Mouse (Mus musculus): ENCODE results near the gene Bbs9. TPM values are rescaled to one million over a fixed set of nuclear protein-coding genes. Genes with fewer than 3 reads are reported as not detected.

Gene Bbs9
- polyA plus RNA-seq, 1 experiment from 2014 or later = 15.0 TPM

DNA sequence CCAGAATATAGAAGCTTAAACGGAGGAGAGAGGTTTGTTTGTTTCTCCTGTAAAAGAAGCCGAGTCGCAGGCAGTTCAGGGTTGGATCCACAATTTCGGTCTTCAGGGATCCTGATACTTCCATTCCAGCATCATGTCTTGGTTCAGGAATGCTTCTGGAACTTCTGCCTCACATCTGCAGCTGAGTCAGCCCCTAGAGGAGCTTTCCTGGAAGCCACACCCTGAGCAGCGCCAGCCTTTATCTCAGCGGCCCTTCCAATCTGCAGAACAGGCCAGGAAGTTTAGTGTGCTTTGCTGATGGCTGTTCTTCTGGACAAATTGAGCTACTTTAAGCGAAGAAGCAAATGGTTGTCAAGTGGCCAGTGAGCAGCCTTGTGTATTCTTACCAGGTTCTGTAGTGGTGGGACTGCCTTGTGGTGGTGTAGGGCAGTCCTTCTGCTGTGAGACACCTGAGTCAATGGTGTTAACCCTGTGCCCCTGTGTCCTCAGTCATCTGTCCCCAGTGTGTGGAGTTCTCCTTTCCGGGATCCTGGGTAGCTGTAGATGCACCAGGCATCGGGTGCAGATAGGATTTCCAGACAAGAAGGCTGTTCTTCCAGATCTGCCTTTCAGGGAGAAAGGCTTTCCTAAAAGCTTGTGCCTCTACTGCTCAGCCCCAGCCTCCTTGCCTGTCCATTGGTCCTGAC, 157.4 kb downstream of the Bbs9 start:
- WGBS = 89% methylated on average over 9 of the region's 9 CpGs
- Histone ChIP-seq H3K27me3 (ENCODE audit: insufficient read depth, poor library complexity, severe bottlenecking) (no peaks in the 10 kb centered on the region), H3K36me3 (no peaks in the 10 kb centered on the region), H3K27ac (no peak overlapping the region), H3K4me3 (no peak overlapping the region), H3K4me1 (replicated peaks) (no peaks in the 10 kb centered on the region), H3K9me3 (no peaks in the 10 kb centered on the region)
- no peak for DNase-seq (ENCODE audit: low spot score)

DNA sequence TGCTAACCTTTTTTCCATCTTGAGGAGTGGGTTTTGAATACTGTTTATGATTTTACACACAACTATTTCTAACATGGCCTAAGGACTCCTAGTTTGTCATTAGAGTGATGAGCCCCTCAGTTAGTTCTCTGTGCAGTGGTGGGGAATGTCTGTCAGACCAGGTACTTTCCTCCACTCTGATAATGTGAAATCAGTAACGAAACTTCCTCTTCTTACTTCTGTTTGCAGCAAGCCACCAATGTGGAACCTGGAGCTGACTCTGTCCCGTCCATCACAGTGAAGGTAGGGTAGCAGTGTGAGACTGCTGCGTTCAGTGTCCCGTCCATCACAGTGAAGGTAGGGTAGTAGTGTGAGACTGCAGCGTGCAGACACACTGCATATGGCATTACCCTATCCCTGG, 163.0 kb downstream of the Bbs9 start:
- no peak for DNase-seq (ENCODE audit: low spot score)
- Histone ChIP-seq H3K9me3 (no peaks in the 10 kb centered on the region), H3K4me1 (replicated peaks) (no peaks in the 10 kb centered on the region), H3K27ac (no peak overlapping the region), H3K4me3 (no peak overlapping the region), H3K36me3 (no peaks in the 10 kb centered on the region), H3K27me3 (ENCODE audit: insufficient read depth, poor library complexity, severe bottlenecking) (no peaks in the 10 kb centered on the region)
- 93% methylated on average over 5 of the region's 5 CpGs for WGBS

DNA sequence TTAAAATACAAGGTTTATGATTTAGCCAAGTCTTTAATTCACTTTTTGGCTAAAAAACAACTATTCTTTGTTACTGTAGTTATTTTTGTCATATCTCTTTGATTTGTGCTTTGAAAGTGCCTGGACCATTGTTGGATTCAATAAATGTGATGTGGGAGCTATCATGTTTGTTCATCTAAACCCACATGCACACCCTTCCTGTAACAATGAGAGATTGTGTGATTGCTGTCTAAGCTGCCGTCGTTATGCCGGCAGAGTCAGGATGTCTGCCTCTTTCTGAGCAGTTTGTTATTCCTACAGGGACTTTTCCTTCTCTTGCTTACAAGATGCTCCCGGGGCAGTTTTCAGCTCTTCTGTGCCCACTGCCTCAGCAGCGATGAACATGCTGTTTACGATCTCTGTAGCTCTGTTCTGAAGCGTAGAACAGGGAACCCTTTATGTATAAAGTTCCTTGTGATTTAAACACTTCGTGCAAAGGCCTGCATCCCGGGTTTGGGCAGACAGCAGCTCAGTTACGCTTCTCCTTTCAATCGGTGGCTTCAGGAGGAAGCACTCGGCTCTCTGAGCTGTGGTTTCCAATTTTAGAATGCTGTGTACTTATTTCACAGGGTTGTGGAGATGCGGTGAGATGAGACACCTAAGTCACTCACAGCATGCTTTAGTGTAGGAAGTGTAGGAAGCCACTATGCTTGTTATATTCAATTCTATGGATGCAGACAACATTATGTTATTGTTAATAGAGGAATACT, 165.3 kb downstream of the Bbs9 start:
- Histone ChIP-seq H3K36me3 (no peaks in the 10 kb centered on the region), H3K4me1 (replicated peaks) (no peaks in the 10 kb centered on the region), H3K4me3 (no peak overlapping the region), H3K9me3 (no peaks in the 10 kb centered on the region), H3K27me3 (ENCODE audit: insufficient read depth, poor library complexity, severe bottlenecking) (no peaks in the 10 kb centered on the region), H3K27ac (no peak overlapping the region)
- no peak for DNase-seq (ENCODE audit: low spot score)
- WGBS = 71% methylated on average over 13 of the region's 13 CpGs

DNA sequence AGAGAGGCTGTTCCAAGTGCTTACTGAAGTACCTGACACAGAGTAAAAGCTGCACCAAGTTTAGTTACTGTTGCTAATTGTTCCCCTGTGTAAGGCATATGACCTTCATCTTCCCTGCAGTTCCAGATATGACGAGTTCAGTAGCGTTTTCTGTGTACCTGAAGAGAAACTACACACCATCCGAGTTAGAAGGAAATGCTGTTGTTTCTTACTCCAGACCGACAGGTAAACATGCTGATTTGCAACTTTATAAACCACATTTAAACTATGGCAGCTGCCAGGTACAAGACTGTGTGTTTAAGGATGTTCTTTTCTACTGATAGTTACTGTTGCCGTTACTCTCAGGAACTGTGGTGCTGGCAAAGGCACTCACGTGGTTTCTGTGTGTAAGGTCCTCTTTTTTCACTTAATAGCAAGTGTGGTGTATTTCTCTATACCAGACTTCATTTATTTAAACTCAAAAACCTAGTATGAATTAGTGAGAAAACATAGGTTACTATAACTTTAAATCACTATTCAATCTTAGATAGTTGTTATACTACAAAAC, 170.4 kb downstream of the Bbs9 start:
- H3K36me3 ChIP-seq = peaks cover 3% of the 10 kb centered on the region; the same call in 1 of the 2 replicates
- no peak overlapping the region for H3K27ac ChIP-seq
- H3K4me1 ChIP-seq (replicated peaks) = no peaks in the 10 kb centered on the region
- no peaks in the 10 kb centered on the region for H3K27me3 ChIP-seq (ENCODE audit: insufficient read depth, poor library complexity, severe bottlenecking)
- H3K4me3 ChIP-seq = no peak overlapping the region
- no peaks in the 10 kb centered on the region for H3K9me3 ChIP-seq
- 92% methylated on average over 6 of the region's 6 CpGs for WGBS
- no peak for DNase-seq (ENCODE audit: low spot score)

DNA sequence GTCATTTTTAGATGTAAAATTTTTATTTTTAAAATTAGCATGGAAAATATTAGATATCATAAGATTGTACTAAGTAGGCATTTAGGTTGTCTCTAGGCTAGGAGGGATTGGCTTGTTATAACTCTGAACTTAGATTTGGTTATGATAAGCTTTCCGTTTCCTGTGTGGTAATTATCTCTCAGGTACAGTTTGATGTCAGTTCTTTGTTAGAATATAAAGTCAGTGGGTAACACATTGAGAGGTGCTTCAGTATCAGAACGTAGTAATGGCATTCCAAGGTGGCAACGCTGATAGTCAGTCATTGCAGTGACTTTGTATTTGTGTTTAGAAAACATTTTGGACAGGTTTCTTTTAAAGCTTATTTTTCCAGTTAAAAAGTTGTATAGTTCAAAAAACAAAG, 170.9 kb downstream of the Bbs9 start:
- no peaks in the 10 kb centered on the region for H3K9me3 ChIP-seq
- H3K4me1 ChIP-seq (replicated peaks) = no peaks in the 10 kb centered on the region
- H3K36me3 ChIP-seq = peaks cover 3% of the 10 kb centered on the region; the same call in 1 of the 2 replicates
- no peaks in the 10 kb centered on the region for H3K27me3 ChIP-seq (ENCODE audit: insufficient read depth, poor library complexity, severe bottlenecking)
- no peak overlapping the region for H3K4me3 ChIP-seq
- 90% methylated on average over 3 of the region's 3 CpGs for WGBS
- H3K27ac ChIP-seq = no peak overlapping the region
- DNase-seq (ENCODE audit: low spot score) = no peak

DNA sequence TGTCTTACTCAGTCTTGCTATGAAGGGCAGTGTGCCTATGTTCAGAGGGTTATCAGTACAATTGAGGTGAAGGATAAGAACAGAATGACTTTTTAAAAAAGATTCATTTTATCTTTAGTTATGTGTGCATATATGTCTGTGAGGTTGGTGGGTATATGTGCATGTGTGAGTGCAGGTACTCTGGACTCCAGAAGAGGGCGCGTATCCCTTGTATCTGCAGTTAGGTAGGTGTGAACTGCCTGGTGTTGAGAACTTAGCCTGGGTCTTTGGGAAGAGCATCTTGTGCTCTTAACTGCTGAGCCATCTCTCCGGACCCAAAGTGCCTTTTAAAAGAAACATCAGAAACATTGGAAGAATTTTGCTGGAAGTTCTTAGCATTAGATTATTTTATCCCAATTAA, 172.6 kb downstream of the Bbs9 start:
- no peak overlapping the region for H3K27ac ChIP-seq
- no peak for DNase-seq (ENCODE audit: low spot score)
- no peaks in the 10 kb centered on the region for H3K9me3 ChIP-seq
- no peaks in the 10 kb centered on the region for H3K27me3 ChIP-seq (ENCODE audit: insufficient read depth, poor library complexity, severe bottlenecking)
- no peak overlapping the region for H3K4me3 ChIP-seq
- peaks cover 3% of the 10 kb centered on the region; the same call in 1 of the 2 replicates for H3K36me3 ChIP-seq
- WGBS = 98% methylated on average over 3 of the region's 3 CpGs
- no peaks in the 10 kb centered on the region for H3K4me1 ChIP-seq (replicated peaks)

DNA sequence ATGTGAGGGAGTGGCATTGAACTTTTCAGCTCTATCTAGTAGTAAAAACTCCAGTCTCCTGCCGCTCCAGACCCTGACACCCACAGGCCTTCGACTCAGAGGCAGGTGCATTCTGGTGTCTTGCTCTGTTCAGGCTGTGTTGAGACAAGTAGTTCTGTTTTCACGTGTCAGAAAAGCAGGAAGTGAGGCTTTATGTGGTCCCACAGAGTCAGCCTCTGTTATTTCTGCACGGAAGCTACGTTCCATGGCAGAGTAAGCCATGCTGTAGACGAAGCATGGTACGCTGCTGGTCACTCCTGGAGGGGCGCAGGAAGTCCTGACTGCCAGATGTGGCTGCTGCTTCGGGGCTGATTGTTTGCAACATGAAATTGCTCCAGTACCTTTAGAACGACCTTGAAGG, 174.1 kb downstream of the Bbs9 start:
- no peaks in the 10 kb centered on the region for H3K9me3 ChIP-seq
- H3K4me1 ChIP-seq (replicated peaks) = no peaks in the 10 kb centered on the region
- H3K36me3 ChIP-seq = peaks cover 3% of the 10 kb centered on the region; the same call in 1 of the 2 replicates
- 85% methylated on average over 10 of the region's 10 CpGs for WGBS
- H3K27ac ChIP-seq = no peak overlapping the region
- H3K4me3 ChIP-seq = no peak overlapping the region
- no peaks in the 10 kb centered on the region for H3K27me3 ChIP-seq (ENCODE audit: insufficient read depth, poor library complexity, severe bottlenecking)
- DNase-seq (ENCODE audit: low spot score) = no peak

DNA sequence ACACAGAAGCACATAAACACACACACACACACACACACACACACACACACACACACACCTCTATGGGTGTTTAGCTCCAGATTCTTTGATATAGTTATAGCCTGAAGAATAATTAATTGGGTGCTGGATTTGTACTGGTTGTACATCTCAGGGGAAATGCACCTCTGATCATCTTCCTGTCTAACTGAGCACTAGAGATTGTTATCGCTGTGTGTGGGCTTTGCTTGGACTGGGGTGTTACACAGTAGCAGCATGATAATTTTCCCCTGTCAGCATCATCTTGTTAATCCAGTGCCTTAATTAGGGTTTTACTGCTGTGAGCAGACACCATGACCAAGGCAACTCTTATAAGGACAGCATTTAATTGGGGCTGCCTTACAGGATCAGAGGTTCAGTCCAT, 175.3 kb downstream of the Bbs9 start:
- H3K36me3 ChIP-seq = peaks cover 3% of the 10 kb centered on the region; the same call in 1 of the 2 replicates
- no peak for DNase-seq (ENCODE audit: low spot score)
- no peaks in the 10 kb centered on the region for H3K27me3 ChIP-seq (ENCODE audit: insufficient read depth, poor library complexity, severe bottlenecking)
- H3K9me3 ChIP-seq = no peaks in the 10 kb centered on the region
- H3K4me1 ChIP-seq (replicated peaks) = no peaks in the 10 kb centered on the region
- 98% methylated on average over 1 of the region's 1 CpGs for WGBS
- no peak overlapping the region for H3K27ac ChIP-seq
- no peak overlapping the region for H3K4me3 ChIP-seq

DNA sequence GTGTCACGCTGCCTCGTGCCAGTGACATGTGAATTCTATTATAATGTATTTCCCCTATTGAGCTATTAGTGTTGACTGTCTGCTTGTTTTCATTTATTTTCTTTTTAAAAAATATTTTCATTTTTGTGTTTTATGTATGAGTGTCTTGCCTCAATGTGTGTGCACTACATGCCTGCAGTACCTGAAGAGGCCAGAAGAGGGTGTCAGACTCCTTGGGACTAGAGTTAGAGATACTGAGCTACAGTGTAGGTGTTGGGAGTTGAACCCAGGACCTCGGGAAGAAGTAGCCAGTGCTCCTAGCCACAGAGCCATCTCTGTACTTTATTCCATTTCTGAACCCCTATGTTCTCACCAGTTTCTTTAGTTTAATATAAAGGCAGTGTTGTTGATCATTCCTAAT, 176.1 kb downstream of the Bbs9 start:
- WGBS = 92% methylated on average over 3 of the region's 3 CpGs

DNA sequence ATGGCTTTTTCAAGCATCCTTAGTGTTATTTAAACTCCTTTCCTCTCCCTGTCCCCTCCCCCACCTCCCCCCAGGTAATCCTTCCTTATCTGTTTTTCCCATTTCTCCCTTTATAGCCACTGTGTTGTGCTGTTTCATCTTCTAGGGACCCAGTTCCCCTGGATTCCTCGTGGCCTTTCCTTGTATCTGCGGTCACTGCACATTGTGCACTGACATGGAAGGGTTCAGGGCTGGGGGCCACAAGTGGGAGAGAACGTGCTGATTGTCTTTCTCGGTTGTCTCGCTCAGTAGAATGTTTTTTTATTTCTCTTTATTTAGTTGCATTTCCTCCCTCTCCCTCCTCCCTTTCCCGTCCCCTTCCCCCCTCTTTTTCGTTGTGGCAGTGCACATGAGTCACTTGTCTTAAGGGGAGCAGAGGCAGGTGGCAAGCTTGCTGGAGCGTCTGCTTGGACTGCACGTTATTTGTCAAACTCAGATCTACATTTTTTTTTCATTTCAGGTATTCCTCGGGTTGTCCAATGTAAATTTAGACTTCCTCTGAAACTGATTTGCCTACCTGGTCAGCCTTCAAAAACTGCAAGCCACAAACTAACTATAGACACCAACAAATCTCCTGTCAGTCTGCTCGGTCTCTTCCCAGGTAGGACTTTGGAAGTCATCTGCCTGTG, 179.3 kb downstream of the Bbs9 start:
- no peak for DNase-seq (ENCODE audit: low spot score)
- Histone ChIP-seq H3K4me1 (replicated peaks) (no peaks in the 10 kb centered on the region), H3K4me3 (no peak overlapping the region), H3K9me3 (no peaks in the 10 kb centered on the region), H3K36me3 (peaks cover 3% of the 10 kb centered on the region; the same call in 1 of the 2 replicates), H3K27me3 (ENCODE audit: insufficient read depth, poor library complexity, severe bottlenecking) (no peaks in the 10 kb centered on the region), H3K27ac (no peak overlapping the region)
- 76% methylated on average over 11 of the region's 11 CpGs for WGBS

More for the DNA sequence above, 176.1 kb downstream of the Bbs9 start:
- no peaks in the 10 kb centered on the region for H3K4me1 ChIP-seq (replicated peaks)
- H3K27me3 ChIP-seq (ENCODE audit: insufficient read depth, poor library complexity, severe bottlenecking) = no peaks in the 10 kb centered on the region
- no peak for DNase-seq (ENCODE audit: low spot score)
- no peaks in the 10 kb centered on the region for H3K9me3 ChIP-seq
- H3K27ac ChIP-seq = no peak overlapping the region
- peaks cover 3% of the 10 kb centered on the region; the same call in 1 of the 2 replicates for H3K36me3 ChIP-seq
- H3K4me3 ChIP-seq = no peak overlapping the region

DNA sequence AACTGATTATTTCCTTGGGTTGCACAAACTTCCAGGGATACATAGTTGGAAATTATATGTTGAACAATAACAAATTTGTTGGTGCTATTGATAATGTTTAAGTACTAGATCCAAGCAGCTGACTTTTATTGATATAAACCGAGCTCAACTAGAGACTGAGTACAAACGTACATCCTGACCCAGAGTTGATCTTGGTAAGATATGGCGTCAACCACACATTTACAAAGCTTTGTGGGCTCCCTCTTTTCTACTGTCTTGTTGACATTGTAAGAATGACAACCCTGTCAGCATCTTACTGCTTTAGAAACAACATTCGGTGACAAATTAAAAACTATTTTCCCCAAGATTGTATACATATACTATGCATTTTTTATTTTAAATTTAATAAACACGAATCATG, 181.7 kb downstream of the Bbs9 start:
- no peaks in the 10 kb centered on the region for H3K27me3 ChIP-seq (ENCODE audit: insufficient read depth, poor library complexity, severe bottlenecking)
- WGBS = 92% methylated on average over 5 of the region's 5 CpGs
- H3K4me1 ChIP-seq (replicated peaks) = no peaks in the 10 kb centered on the region
- no peak overlapping the region for H3K27ac ChIP-seq
- H3K4me3 ChIP-seq = no peak overlapping the region
- no peaks in the 10 kb centered on the region for H3K9me3 ChIP-seq
- H3K36me3 ChIP-seq = no peaks in the 10 kb centered on the region
- DNase-seq (ENCODE audit: low spot score) = no peak

DNA sequence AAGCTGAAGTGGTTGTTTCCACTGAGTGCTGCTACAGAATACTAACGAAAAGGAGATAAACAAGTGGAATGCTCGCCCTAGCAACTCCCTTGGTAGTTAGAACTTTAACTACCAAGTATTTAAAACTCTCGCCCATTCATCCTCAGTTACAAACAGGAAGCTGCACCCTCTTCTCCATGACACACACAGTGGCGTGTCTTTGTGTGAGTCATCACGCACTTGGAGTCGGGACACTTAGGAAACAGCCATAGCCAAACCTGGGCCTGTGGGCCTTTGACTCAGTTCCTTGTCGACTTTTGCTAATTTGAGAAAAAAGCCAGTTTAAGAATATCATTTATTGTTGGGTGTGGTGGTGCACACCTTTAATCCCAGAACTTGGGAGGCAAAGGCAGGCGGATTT, 189.6 kb downstream of the Bbs9 start:
- no peak overlapping the region for H3K4me3 ChIP-seq
- no peaks in the 10 kb centered on the region for H3K27me3 ChIP-seq (ENCODE audit: insufficient read depth, poor library complexity, severe bottlenecking)
- H3K4me1 ChIP-seq (replicated peaks) = no peaks in the 10 kb centered on the region
- 90% methylated on average over 8 of the region's 8 CpGs for WGBS
- no peak for DNase-seq (ENCODE audit: low spot score)
- no peaks in the 10 kb centered on the region for H3K9me3 ChIP-seq
- no peak overlapping the region for H3K27ac ChIP-seq
- H3K36me3 ChIP-seq = no peaks in the 10 kb centered on the region

DNA sequence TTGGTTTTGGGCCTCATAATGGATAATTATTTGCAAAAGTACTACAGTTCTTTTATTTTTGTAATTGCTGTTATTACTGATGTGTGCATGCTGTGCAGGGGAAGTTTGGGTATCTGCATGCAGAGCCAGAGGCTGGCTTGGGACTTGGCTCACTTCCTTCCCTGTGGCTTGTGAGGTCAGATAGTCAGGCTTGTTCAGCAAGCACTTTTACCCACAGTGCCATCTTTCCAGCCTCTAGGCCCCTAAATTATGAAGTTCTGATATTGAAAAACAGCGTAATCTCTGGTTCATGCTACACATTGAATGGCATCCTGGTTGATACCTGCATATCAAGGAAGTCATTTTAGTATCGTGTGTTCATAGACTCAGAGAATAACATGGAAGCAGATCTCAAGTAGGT, 197.4 kb downstream of the Bbs9 start:
- Histone ChIP-seq H3K27me3 (ENCODE audit: insufficient read depth, poor library complexity, severe bottlenecking) (no peaks in the 10 kb centered on the region), H3K4me1 (replicated peaks) (0 out of 2 replicates have a peak, but pooled peaks cover 2% of the 10 kb centered on the region), H3K9me3 (no peaks in the 10 kb centered on the region), H3K4me3 (no peak overlapping the region), H3K36me3 (no peaks in the 10 kb centered on the region), H3K27ac (no peak overlapping the region)
- no peak for DNase-seq (ENCODE audit: low spot score)
- 94% methylated on average over 2 of the region's 2 CpGs for WGBS
